Mouse (Mus musculus) midbrain, embryonic 16.5 days (tissue): ENCODE data around the gene Hmg20b. TPM values are rescaled to one million over a fixed set of nuclear protein-coding genes. Genes with fewer than 3 reads are reported as not detected.

Experiments used
- ATAC-seq: fragments of 200-750 bp; cut with Nextera tagmentation; 2 replicates; pipeline ENCODE4 v1.8.0; 2017; ENCODE audit warnings: moderate TSS enrichment
- H3K27ac ChIP-seq: fragments of 300-500 bp; sonication (generic); 2 replicates; pipeline ENCODE4 v1.5.1; 2014; ENCODE audit warnings: mild to moderate bottlenecking, low read length, mixed read lengths
- H3K27me3 ChIP-seq: fragments of 300-500 bp; sonication (generic); 2 replicates; pipeline ENCODE4 v1.6.1; 2014; ENCODE audit warnings: low read depth, low read length, mixed read lengths; ENCODE audit not compliant: control insufficient read depth, insufficient read depth
- H3K36me3 ChIP-seq: fragments of 300-500 bp; sonication (generic); 2 replicates; pipeline ENCODE4 v1.6.1; 2014; ENCODE audit warnings: mild to moderate bottlenecking, low read length, moderate library complexity, mixed read lengths; ENCODE audit not compliant: control insufficient read depth, insufficient read depth
- H3K4me1 ChIP-seq: fragments of 300-500 bp; sonication (generic); 2 replicates; pipeline ENCODE4 v1.6.1; 2014; ENCODE audit warnings: mild to moderate bottlenecking, low read length, mixed read lengths; ENCODE audit not compliant: control insufficient read depth, insufficient read depth
- H3K4me2 ChIP-seq: fragments of 300-500 bp; sonication (generic); 2 replicates; pipeline ENCODE4 v1.6.1; 2014; ENCODE audit warnings: mild to moderate bottlenecking, low read length, mixed read lengths
- H3K4me3 ChIP-seq: fragments of 300-500 bp; sonication (generic); 2 replicates; pipeline ENCODE4 v1.5.1; 2014; ENCODE audit warnings: low read depth, mild to moderate bottlenecking, low read length, moderate library complexity, mixed read lengths
- H3K9ac ChIP-seq: fragments of 300-500 bp; sonication (generic); 2 replicates; pipeline ENCODE4 v1.6.1; 2014; ENCODE audit warnings: low read depth, low read length, mixed read lengths
- H3K9me3 ChIP-seq: fragments of 300-500 bp; sonication (generic); replicated peaks from 2 replicates; pipeline ENCODE4 v1.6.1; 2014; ENCODE audit warnings: mild to moderate bottlenecking, low read length, mixed read lengths; ENCODE audit not compliant: control insufficient read depth, poor library complexity, severe bottlenecking
- WGBS: fragments of 180-500 bp; shearing (Covaris S2); extraction: QIAGEN DNeasy Blood & Tissue Kit; methylation state at CpG from one replicate; pipeline ENCODE4 v1.1.7; 2014; 5-methylcytosine and 5-hydroxymethylcytosine counted together
- polyA plus RNA-seq: library from polyadenylated mRNA; unstranded; fragments of >200 nt; fragmentation: Nextera tagmentation; extraction: Ambion mirVana; gene quantifications from 2 replicates; pipeline ENCODE4 v1.2.1, GENCODE M21; 2015

Gene Hmg20b
- polyA plus RNA-seq, 1 experiment from 2014 or later, result 25.0 TPM

DNA sequence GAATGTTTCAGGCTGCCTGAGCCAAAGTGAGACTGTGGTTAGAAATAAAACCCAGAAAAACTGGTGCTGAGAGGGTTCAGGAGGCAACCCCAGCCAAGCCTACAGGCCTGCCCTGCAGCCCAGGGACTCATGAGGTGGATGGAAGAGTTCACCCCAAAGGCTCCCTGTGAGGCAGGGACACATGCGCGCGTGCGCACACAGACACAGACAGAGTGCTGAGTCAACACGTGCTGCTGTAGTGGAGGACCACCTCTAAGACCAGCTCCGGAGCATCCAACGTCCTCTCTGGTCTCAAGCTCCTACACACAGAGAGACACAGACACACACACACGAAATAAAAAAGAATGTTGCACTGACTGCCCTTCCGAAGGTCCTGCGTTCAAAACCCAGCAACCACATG, 25.0 kb upstream of the Hmg20b start:
- H3K4me3 ChIP-seq, result no peak overlapping the region
- H3K36me3 ChIP-seq, result peaks cover 12% of the 10 kb centered on the region
- 91% methylated on average over 10 of the region's 10 CpGs for WGBS
- H3K4me2 ChIP-seq, result no peak overlapping the region
- H3K27ac ChIP-seq, result no peak overlapping the region
- H3K9ac ChIP-seq, result no peak overlapping the region
- no peak for ATAC-seq
- peaks cover 24% of the 10 kb centered on the region for H3K4me1 ChIP-seq
- no peaks in the 10 kb centered on the region for H3K27me3 ChIP-seq
- no peaks in the 10 kb centered on the region for H3K9me3 ChIP-seq

- no peaks in the 10 kb centered on the region; the same call in 1 of the 2 replicates for H3K27me3 ChIP-seq
- H3K4me3 ChIP-seq, result no peak overlapping the region
- H3K4me2 ChIP-seq, result no peak overlapping the region
- no peak overlapping the region for H3K27ac ChIP-seq
- ATAC-seq, result no peak
- 70% methylated on average over 6 of the region's 6 CpGs for WGBS
- no peak overlapping the region for H3K9ac ChIP-seq
- no peaks in the 10 kb centered on the region for H3K9me3 ChIP-seq
- peaks cover 36% of the 10 kb centered on the region for H3K36me3 ChIP-seq
- peaks cover 18% of the 10 kb centered on the region for H3K4me1 ChIP-seq
These were observed 16.9 kb upstream of the Hmg20b start for GRCm38 (mm10) chr10:81367207-81367495.

- Histone ChIP-seq H3K4me1 (peaks cover 18% of the 10 kb centered on the region), H3K27ac (no peak overlapping the region), H3K9ac (no peak overlapping the region), H3K36me3 (peaks cover 36% of the 10 kb centered on the region), H3K4me3 (no peak overlapping the region), H3K9me3 (no peaks in the 10 kb centered on the region), H3K4me2 (no peak overlapping the region), H3K27me3 (no peaks in the 10 kb centered on the region; the same call in 1 of the 2 replicates)
- no peak for ATAC-seq
- 77% methylated on average over 6 of the region's 6 CpGs for WGBS
These were observed 16.4 kb upstream of the Hmg20b start for GRCm38 (mm10) chr10:81366477-81367206.

GRCm38 (mm10) chr10:81365672-81366476, 15.6 kb upstream of the Hmg20b start, which contains the start of gene 4930404N11Rik:
TSS of gene 4930404N11Rik (minus strand) at chr10:81365816.
- Histone ChIP-seq H3K4me2 (peak within 1 kb of the TSS; percentile 43), H3K36me3 (peaks cover 31% of the 10 kb centered on the region), H3K4me1 (peaks cover 18% of the 10 kb centered on the region), H3K27ac (no peak within 1 kb of the TSS), H3K9ac (no peak within 1 kb of the TSS; the same call in 1 of the 2 replicates), H3K9me3 (no peaks in the 10 kb centered on the region), H3K4me3 (peak within 1 kb of the TSS; percentile 16; the same call in 1 of the 2 replicates), H3K27me3 (no peaks in the 10 kb centered on the region; the same call in 1 of the 2 replicates)
- 19% methylated on average over 11 of the region's 12 CpGs for WGBS
- ATAC-seq, result no peak

DNA sequence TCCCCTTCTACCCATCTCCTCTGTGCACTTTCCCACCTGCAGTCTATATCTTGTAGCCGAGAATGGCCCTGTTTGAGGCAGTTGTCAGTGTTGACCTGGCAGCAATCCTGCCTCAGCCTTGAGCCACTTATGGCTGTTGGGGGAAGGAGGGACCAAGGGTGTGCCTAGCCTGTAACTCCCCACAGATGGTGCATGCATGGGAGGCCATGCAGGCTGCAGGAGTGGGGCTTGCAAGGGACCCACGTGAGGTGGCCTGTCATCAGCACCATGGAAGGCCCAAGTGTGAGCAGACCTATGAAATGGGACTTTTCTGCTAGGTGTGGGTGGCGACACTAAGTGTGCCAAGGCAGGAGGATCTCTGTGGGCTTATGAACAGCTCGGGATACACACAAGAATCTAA, 14.8 kb upstream of the Hmg20b start:
- H3K4me2 ChIP-seq, result no peak overlapping the region
- no peak overlapping the region for H3K4me3 ChIP-seq
- no peaks in the 10 kb centered on the region for H3K9me3 ChIP-seq
- no peak; the same call in 1 of the 2 replicates for ATAC-seq
- H3K27me3 ChIP-seq, result no peaks in the 10 kb centered on the region; the same call in 1 of the 2 replicates
- WGBS, result 36% methylated on average over 4 of the region's 4 CpGs
- peaks cover 24% of the 10 kb centered on the region for H3K36me3 ChIP-seq
- H3K9ac ChIP-seq, result no peak overlapping the region
- peaks cover 18% of the 10 kb centered on the region for H3K4me1 ChIP-seq
- H3K27ac ChIP-seq, result no peak overlapping the region

DNA sequence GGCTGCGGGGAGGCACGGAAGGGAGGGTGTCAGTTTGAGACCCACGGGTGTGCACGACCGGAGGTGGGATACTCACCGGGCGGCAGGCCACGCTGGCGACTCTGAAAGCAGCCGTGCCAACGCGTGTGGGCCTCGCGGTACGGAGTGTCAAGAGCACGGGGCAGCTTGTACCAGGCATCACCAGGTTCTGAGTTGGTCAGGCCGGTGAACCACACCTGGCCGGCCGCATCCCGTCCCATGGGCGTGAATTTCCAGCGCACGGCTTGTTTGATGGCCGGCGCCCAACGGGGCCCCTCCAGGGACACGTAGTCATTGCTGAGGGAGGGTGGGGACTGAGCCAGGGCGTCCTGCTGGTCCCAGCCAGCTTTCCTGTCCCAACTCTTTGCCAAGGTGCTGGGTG, 14.4 kb upstream of the Hmg20b start:
- Histone ChIP-seq H3K36me3 (peaks cover 22% of the 10 kb centered on the region), H3K4me3 (peak overlapping the region; percentile 16; the same call in 1 of the 2 replicates), H3K4me2 (peak overlapping the region; percentile 43), H3K27me3 (no peaks in the 10 kb centered on the region; the same call in 1 of the 2 replicates), H3K9ac (no peak overlapping the region; the same call in 1 of the 2 replicates), H3K9me3 (no peaks in the 10 kb centered on the region), H3K27ac (no peak overlapping the region), H3K4me1 (peaks cover 18% of the 10 kb centered on the region)
- 11% methylated on average over 28 of the region's 28 CpGs for WGBS
- ATAC-seq, result no peak

GRCm38 (mm10) chr10:81363436-81364346, 13.4 kb upstream of the Hmg20b start:
- H3K27me3 ChIP-seq, result no peaks in the 10 kb centered on the region; the same call in 1 of the 2 replicates
- no peaks in the 10 kb centered on the region for H3K9me3 ChIP-seq
- H3K4me1 ChIP-seq, result peaks cover 21% of the 10 kb centered on the region
- no peak for ATAC-seq
- 15% methylated on average over 54 of the region's 54 CpGs for WGBS
- H3K36me3 ChIP-seq, result peaks cover 14% of the 10 kb centered on the region
- H3K4me2 ChIP-seq, result peak overlapping the region; percentile 43
- H3K9ac ChIP-seq, result peak overlapping the region; percentile 41
- H3K27ac ChIP-seq, result no peak overlapping the region
- H3K4me3 ChIP-seq, result peak overlapping the region; percentile 16; the same call in 1 of the 2 replicates

- Histone ChIP-seq H3K9ac (no peak overlapping the region), H3K4me1 (peaks cover 30% of the 10 kb centered on the region), H3K27ac (no peak overlapping the region), H3K4me2 (no peak overlapping the region), H3K36me3 (peaks cover 2% of the 10 kb centered on the region; the same call in 1 of the 2 replicates), H3K27me3 (no peaks in the 10 kb centered on the region; the same call in 1 of the 2 replicates), H3K9me3 (no peaks in the 10 kb centered on the region), H3K4me3 (no peak overlapping the region)
- 83% methylated on average over 12 of the region's 12 CpGs for WGBS
- ATAC-seq, result no peak
These were observed 12.2 kb upstream of the Hmg20b start for GRCm38 (mm10) chr10:81362336-81362949.
